Mouse (Mus musculus): ENCODE measurements around the gene Kctd14. TPM values are rescaled to one million over a fixed set of nuclear protein-coding genes. Genes with fewer than 3 reads are reported as not detected.
"Not testable (repeated sequence)": the region's sequence is repeated elsewhere in the genome, so short reads cannot be mapped to it uniquely, and the experiment has no call there.

Kctd14 gene
- polyA plus RNA-seq (2015; fragmentation: Nextera tagmentation; extraction: Ambion mirVana): 4.4 and 6.0 TPM in 2 replicates

DNA sequence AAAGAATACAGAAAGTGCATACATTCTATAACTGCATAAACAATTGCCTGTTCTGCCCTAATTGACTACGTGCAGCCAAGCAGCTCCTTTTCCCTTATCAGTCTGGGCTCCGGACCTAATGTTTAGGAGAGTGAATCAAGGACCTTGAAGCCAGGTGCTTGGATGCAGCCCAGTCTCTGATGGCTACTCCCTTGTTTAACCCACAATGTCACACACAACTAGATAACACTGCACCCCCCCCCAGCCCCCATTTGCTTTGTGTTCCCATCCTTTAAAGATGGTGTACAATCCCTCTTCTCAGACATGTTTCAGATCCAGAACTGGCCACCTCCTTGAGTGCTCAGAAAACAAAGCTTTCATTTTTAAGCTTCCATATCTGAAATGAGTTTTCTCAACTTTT lies at the start of gene Kctd14:
TSS of gene Kctd14 (plus strand) at position 301 of the 400 bp plus-strand sequence.
- not testable (repeated sequence) for H3K27me3 ChIP-seq; H3K4me2 ChIP-seq; H3K36me3 ChIP-seq; ATAC-seq (ENCODE audit: insufficient number of reproducible peaks, insufficient read depth, low FRiP score, low TSS enrichment, low read depth); H3K4me3 ChIP-seq; H3K9me3 ChIP-seq; H3K9ac ChIP-seq; H3K27ac ChIP-seq
- H3K4me1 ChIP-seq: peaks cover 36% of the 10 kb centered on the region
- WGBS: 81% methylated on average over 2 of the region's 2 CpGs

DNA sequence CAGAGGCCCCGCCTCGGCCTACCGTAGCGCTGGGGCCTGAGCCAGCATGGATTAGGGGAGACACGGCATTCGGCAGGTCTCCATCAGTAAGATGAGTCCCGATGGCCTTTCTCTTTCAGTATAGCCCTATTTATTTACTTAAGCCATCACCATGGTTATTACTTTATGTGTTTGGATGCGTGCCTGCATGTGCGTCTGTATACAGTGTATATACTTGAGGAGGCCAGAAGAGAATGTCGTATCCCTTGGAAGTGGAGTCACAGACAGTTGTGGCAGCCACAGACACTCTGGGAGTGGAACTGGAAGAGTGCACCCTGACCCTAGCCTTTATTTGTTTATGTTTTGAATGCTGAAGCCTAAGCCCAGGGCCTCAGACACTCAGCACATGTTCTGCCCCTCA lies 44.0 kb upstream of the Kctd14 start:
- Histone ChIP-seq H3K4me1 (no peaks in the 10 kb centered on the region), H3K4me3 (no peak overlapping the region), H3K4me2 (no peak overlapping the region), H3K27me3 (no peaks in the 10 kb centered on the region), H3K27ac (no peak overlapping the region), H3K9me3 (no peaks in the 10 kb centered on the region), H3K9ac (no peak overlapping the region), H3K36me3 (peaks cover 66% of the 10 kb centered on the region)
- 83% methylated on average over 10 of the region's 10 CpGs for WGBS
- ATAC-seq (ENCODE audit: insufficient number of reproducible peaks, insufficient read depth, low FRiP score, low TSS enrichment, low read depth): no peak

- 89% methylated on average over 2 of the region's 2 CpGs for WGBS
- H3K36me3 ChIP-seq: peaks cover 54% of the 10 kb centered on the region
These were observed 40.0 kb upstream of the Kctd14 start for GRCm38 (mm10) chr7:97411106-97411505.

DNA sequence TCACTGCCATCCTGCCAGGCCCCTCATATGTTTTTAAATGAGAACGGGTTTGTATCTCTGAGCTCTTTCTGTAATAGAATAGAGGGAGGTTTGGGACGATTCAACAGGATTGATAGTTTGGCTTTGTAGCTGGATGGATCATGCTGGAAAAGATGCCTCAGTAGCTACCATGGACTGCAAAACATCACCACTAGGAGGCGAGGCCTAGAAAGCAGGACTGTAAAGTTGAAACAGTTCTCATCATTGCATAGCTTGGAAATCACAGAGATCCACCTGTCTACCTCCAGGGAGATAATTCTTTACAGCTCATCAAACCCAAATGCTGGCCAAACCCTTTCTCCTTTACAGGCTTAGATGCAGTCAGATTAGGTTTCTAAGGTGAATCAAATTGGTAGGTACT lies 39.5 kb upstream of the Kctd14 start:
- 81% methylated on average over 3 of the region's 3 CpGs for WGBS
- Histone ChIP-seq H3K4me3 (no peak overlapping the region), H3K36me3 (peaks cover 54% of the 10 kb centered on the region), H3K27me3 (no peaks in the 10 kb centered on the region), H3K4me1 (peaks cover 4% of the 10 kb centered on the region; the same call in 1 of the 2 replicates), H3K9me3 (no peaks in the 10 kb centered on the region), H3K27ac (no peak overlapping the region), H3K9ac (no peak overlapping the region), H3K4me2 (no peak overlapping the region)
- no peak for ATAC-seq (ENCODE audit: insufficient number of reproducible peaks, insufficient read depth, low FRiP score, low TSS enrichment, low read depth)

More at GRCm38 (mm10) chr7:97411106-97411505, 40.0 kb upstream of the Kctd14 start:
- Histone ChIP-seq H3K27me3 (no peaks in the 10 kb centered on the region), H3K4me2 (no peak overlapping the region), H3K9me3 (no peaks in the 10 kb centered on the region), H3K27ac (no peak overlapping the region), H3K4me3 (no peak overlapping the region), H3K4me1 (peaks cover 4% of the 10 kb centered on the region; the same call in 1 of the 2 replicates), H3K9ac (no peak overlapping the region)
- ATAC-seq (ENCODE audit: insufficient number of reproducible peaks, insufficient read depth, low FRiP score, low TSS enrichment, low read depth): no peak

DNA sequence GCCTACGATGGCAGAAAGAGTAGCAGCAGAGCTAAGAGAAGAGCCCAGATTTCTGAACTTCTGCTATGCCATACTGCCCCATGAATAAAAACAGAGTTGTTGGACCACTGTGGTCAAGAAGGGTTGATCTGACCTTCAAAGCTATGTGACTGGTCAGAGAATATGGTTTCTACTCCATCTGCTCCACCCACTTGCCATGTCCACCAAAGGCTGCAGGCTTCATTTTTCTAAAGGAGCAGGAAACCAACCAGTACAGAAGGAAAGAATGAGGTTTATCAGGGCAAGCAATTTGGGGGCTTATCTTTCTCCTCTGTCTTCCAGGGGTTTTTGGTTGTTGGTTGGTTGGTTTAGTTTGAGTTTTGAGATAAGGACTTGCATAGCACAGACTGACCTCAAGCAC lies 37.1 kb upstream of the Kctd14 start:
- H3K9ac ChIP-seq: no peak overlapping the region
- H3K27me3 ChIP-seq: no peaks in the 10 kb centered on the region
- no peak overlapping the region for H3K4me3 ChIP-seq
- peaks cover 4% of the 10 kb centered on the region; the same call in 1 of the 2 replicates for H3K4me1 ChIP-seq
- 97% methylated on average over 1 of the region's 1 CpGs for WGBS
- ATAC-seq (ENCODE audit: insufficient number of reproducible peaks, insufficient read depth, low FRiP score, low TSS enrichment, low read depth): no peak
- no peak overlapping the region for H3K27ac ChIP-seq
- H3K4me2 ChIP-seq: no peak overlapping the region
- no peaks in the 10 kb centered on the region for H3K9me3 ChIP-seq
- peaks cover 33% of the 10 kb centered on the region for H3K36me3 ChIP-seq

DNA sequence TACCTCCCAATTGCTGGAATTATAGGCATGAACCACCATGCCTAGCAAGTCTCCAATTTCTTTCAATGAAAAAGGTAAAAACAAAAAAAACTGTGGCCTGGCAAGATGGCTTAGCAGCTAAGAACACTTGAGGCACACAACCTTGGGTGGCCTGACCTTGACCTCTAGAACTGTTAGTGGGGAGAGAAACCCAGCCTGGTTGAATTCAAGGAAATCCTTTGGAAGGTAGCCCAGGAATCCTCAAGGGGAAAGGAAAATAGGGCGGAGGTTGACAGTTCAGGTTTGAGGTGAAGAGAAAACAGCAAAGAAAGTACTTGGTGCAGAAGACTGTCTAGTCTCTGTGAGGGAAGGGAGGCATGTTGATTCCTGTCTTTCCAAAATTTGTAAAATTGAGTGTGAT lies 36.7 kb upstream of the Kctd14 start:
- H3K4me3 ChIP-seq: no peak overlapping the region
- H3K36me3 ChIP-seq: peaks cover 28% of the 10 kb centered on the region
- no peak for ATAC-seq (ENCODE audit: insufficient number of reproducible peaks, insufficient read depth, low FRiP score, low TSS enrichment, low read depth)
- H3K27me3 ChIP-seq: no peaks in the 10 kb centered on the region
- no peak overlapping the region for H3K9ac ChIP-seq
- no peak overlapping the region for H3K27ac ChIP-seq
- 88% methylated on average over 1 of the region's 1 CpGs for WGBS
- no peaks in the 10 kb centered on the region for H3K9me3 ChIP-seq
- H3K4me1 ChIP-seq: peaks cover 4% of the 10 kb centered on the region; the same call in 1 of the 2 replicates
- H3K4me2 ChIP-seq: no peak overlapping the region

DNA sequence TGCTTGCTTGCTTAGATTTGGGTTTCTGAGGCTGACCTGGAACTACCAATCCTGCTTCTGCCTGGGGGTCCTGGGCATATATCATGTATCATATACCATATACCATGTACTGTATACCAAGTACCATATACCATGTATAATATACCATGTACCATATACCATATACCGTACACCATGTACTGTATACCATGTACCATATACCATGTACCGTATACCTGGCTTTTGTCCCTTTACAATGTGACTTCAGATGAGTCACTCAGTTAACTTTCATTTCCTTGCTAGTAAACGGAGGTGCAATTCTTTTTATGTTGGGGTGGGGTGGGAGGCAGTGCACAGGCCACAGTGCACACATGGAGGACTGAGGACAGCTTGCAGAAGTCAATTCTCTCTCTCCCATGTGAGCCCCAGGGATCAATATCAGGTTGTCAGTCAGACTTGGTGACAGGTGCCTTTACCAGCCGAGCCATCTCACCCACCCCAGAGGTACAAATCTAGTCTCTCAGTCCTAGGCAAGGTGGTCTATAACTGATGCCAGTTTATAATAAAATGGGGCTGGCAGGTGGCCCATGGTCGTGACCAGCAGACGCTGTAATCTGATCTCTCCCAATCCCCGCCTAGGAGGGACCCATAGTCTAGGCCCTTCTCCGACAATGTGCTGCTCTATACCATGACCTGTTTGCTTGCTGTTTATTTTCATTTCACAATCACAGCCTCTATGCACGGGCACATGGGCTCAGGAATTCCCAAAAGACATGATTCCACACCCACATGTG lies 36.0 kb upstream of the Kctd14 start:
- no peaks in the 10 kb centered on the region for H3K9me3 ChIP-seq
- no peak for ATAC-seq (ENCODE audit: insufficient number of reproducible peaks, insufficient read depth, low FRiP score, low TSS enrichment, low read depth)

GRCm38 (mm10) chr7:97416473-97416872 lies 34.6 kb upstream of the Kctd14 start:
- no peak overlapping the region for H3K4me2 ChIP-seq
- H3K9me3 ChIP-seq: no peaks in the 10 kb centered on the region
- 89% methylated on average over 4 of the region's 4 CpGs for WGBS
- H3K27ac ChIP-seq: no peak overlapping the region
- H3K4me3 ChIP-seq: no peak overlapping the region
- H3K9ac ChIP-seq: no peak overlapping the region
- H3K36me3 ChIP-seq: peaks cover 8% of the 10 kb centered on the region; the same call in 1 of the 2 replicates
- peaks cover 4% of the 10 kb centered on the region; the same call in 1 of the 2 replicates for H3K4me1 ChIP-seq
- no peak for ATAC-seq (ENCODE audit: insufficient number of reproducible peaks, insufficient read depth, low FRiP score, low TSS enrichment, low read depth)
- no peaks in the 10 kb centered on the region for H3K27me3 ChIP-seq

More for the DNA sequence above, 36.0 kb upstream of the Kctd14 start:
- Histone ChIP-seq H3K4me1 (peaks cover 4% of the 10 kb centered on the region; the same call in 1 of the 2 replicates), H3K27me3 (no peaks in the 10 kb centered on the region), H3K9ac (no peak overlapping the region), H3K36me3 (peaks cover 22% of the 10 kb centered on the region), H3K4me2 (no peak overlapping the region), H3K27ac (no peak overlapping the region), H3K4me3 (no peak overlapping the region)
- WGBS: 51% methylated on average over 9 of the region's 9 CpGs

DNA sequence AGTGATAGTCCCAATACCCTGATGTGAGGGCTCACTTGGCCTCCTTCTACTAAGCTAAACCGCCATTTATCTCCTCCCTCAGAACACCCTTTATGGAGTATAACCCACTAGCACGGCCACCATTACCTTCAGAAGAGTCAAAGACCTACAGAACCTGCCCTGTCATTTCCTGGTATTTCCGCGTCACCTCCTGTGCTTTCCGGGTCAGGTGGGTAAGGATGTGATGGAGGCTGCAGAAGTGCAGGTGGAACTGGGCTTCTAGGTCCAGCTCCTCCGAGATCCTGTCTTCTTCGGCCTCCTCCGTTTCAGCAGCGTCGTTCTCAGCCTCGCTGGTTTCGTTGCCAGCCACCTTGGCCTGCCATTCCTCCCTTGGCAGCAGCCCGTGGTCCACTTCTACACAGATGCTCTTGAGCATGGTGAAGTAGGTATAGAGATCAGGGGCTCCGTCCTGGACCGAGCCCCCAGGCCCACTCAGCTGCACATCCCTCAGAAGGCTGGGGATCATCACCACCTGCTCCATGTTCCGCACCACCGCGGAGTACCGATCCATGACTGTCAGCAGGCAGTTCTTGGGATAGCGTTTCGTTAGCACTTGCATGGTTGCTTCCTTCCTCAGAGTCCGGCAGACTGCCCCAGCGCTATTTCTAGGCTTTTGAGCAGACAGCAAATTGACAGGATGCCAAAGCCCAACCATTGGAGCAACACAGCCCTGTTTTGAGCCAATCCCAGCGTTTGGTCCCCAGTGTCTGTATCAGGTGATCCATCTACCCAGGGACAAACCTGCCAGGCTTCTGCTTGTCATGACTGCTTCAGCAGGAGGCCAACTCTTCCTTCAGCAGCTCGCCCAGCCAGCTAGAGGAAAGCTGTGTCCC lies 34.0 kb upstream of the Kctd14 start, which contains the start of gene Thrsp:
TSS of gene Thrsp (minus strand) at position 825 of the 872 bp plus-strand sequence.
- WGBS: 80% methylated on average over 25 of the region's 25 CpGs
- no peak within 1 kb of the TSS for H3K9ac ChIP-seq
- peaks cover 4% of the 10 kb centered on the region; the same call in 1 of the 2 replicates for H3K4me1 ChIP-seq
- peaks cover 6% of the 10 kb centered on the region; the same call in 1 of the 2 replicates for H3K36me3 ChIP-seq
- H3K27me3 ChIP-seq: no peaks in the 10 kb centered on the region
- ATAC-seq (ENCODE audit: insufficient number of reproducible peaks, insufficient read depth, low FRiP score, low TSS enrichment, low read depth): no peak
- no peak within 1 kb of the TSS for H3K4me2 ChIP-seq
- H3K27ac ChIP-seq: no peak within 1 kb of the TSS
- no peak within 1 kb of the TSS for H3K4me3 ChIP-seq
- H3K9me3 ChIP-seq: no peaks in the 10 kb centered on the region

DNA sequence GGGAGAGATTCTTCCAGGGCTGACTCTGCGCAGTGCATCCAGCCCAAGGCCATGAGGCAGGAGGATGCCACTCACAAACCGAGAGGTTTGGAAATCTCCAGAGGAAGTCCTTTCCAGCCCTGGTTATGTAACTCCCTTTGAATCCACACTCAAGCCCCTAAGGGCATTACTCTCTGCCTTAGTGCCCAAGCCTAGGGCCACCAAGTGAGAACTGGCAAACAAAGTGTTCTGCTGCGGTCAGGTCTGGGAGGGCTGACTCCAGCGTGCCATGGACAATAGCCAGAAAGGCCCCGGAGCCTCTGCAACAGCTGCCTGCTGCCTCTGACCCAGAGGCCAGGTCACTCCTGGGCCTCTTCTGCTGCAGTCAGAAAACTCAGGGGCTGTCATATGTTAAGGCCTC lies 32.4 kb upstream of the Kctd14 start:
- Histone ChIP-seq H3K27me3 (no peaks in the 10 kb centered on the region), H3K4me1 (peaks cover 4% of the 10 kb centered on the region; the same call in 1 of the 2 replicates), H3K9ac (0 out of 2 replicates have a peak overlapping the region, but pooled peaks have one; percentile 16), H3K27ac (no peak overlapping the region), H3K4me3 (no peak overlapping the region), H3K9me3 (no peaks in the 10 kb centered on the region), H3K4me2 (no peak overlapping the region), H3K36me3 (no peaks in the 10 kb centered on the region)
- ATAC-seq (ENCODE audit: insufficient number of reproducible peaks, insufficient read depth, low FRiP score, low TSS enrichment, low read depth): no peak
- WGBS: 66% methylated on average over 5 of the region's 5 CpGs

- WGBS: 76% methylated on average over 5 of the region's 5 CpGs
These were observed 32.0 kb upstream of the Kctd14 start for GRCm38 (mm10) chr7:97419163-97419562.

More at GRCm38 (mm10) chr7:97419163-97419562, 32.0 kb upstream of the Kctd14 start:
- Histone ChIP-seq H3K4me2 (no peak overlapping the region), H3K4me3 (no peak overlapping the region), H3K27me3 (no peaks in the 10 kb centered on the region), H3K36me3 (no peaks in the 10 kb centered on the region), H3K9ac (0 out of 2 replicates have a peak overlapping the region, but pooled peaks have one; percentile 16), H3K27ac (no peak overlapping the region), H3K9me3 (no peaks in the 10 kb centered on the region), H3K4me1 (peaks cover 4% of the 10 kb centered on the region; the same call in 1 of the 2 replicates)
- ATAC-seq (ENCODE audit: insufficient number of reproducible peaks, insufficient read depth, low FRiP score, low TSS enrichment, low read depth): no peak
